Mouse (Mus musculus): ENCODE data around the gene Thnsl1.

DNA sequence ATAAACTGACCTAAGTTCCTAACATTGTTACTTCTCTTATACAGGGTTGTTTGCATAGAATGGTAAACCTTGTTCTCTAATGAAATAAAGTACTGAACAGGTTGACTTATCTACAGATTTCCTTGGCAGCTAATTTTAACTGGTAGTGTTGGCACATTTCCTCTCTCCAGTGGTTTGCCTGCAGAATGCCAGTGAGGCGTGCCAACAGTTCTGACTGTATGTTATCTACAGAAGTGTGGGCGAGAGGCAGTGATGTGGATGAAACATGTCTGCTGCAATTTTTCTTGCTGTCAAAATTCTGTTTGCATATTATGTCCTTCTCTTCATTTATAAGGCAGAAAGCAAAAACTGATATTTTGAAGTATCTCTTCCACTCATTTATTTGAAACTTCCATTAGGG lies 2.8 kb upstream of the Thnsl1 start:
- no peak for TF ChIP-seq POLR2A (IDR thresholded peaks at IDR 0.05; ENCODE audit: extremely low read depth, insufficient read depth, low read length)
- TF ChIP-seq CTCF (IDR thresholded peaks at IDR 0.05; ENCODE audit: low read depth, low read length) = no peak

Measured in liver, adult 2 months (tissue).